In the genomic region with DNA sequence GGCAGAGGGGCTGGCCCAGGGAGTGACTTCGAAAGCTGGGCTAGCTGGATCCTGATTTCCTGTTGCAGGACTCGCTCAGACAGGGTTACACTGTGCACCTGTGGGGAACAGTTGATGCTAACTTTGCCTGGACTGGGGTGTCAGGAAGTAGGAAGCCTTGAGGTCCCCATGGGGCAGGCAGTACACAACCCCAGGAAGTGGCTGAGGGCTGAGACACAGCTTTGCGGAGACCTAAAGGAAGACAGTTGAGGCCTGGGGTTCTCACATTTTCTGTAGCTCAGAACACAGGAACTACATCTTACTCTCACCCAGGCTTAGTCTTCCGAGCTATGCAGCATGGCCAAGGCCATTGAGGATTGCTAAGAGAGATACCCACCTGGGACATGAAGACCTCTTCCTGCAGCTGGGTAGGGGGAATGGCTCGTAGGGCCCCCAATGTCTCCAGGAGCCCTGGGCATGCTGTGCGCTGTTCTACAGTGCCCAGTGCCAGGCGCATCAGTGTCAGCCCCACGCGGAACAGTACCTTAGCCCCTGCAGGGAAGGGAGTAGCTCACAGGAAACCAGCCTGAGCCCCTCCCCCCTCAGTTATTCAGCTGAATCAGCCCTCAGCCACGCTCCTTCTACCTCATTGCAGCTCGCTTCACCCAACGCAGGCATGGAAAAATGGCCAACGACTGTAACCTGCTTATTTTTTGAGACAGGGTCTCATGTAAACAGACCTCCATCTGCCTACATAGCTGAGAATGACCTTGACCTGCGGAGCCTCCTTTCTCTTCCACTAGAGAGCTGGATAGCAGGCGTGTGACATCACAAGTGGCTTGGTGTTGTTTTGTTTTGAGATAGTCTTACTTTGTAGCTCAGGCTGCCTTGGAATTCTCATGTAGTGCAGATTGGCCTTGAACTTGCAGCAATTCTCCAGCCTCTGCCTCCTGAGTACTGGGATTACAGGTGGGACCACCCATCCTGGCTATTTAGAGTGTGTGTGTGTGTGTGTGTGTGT, we compare ENCODE assay signal across 8 mouse cellular contexts. TPM values are rescaled to one million over a fixed set of nuclear protein-coding genes. Genes with fewer than 3 reads are reported as not detected.
DNase-seq lines count a peak whose midpoint lies in the region; ATAC-seq and TF ChIP-seq lines count a peak whose summit lies in the region.

No protein-coding gene starts in this region.

- no peak overlapping the region for H3K9ac ChIP-seq in intestine, postnatal 0 days (ENCODE audit: low read depth, low read length)
- no peak overlapping the region for H3K9ac ChIP-seq in hindbrain, embryonic 11.5 days (ENCODE audit: low read depth, low read length)

- H3K27me3 ChIP-seq in heart, embryonic 10.5 days (ENCODE audit: insufficient read depth, poor library complexity, severe bottlenecking), result 0 out of 2 replicates have a peak, but pooled peaks cover 6% of the 10 kb centered on the region
- no peaks in the 10 kb centered on the region for H3K27me3 ChIP-seq in intestine, postnatal 0 days (replicated peaks; ENCODE audit: control insufficient read depth, insufficient read depth, low read length)
- no peaks in the 10 kb centered on the region for H3K27me3 ChIP-seq in hindbrain, embryonic 11.5 days (ENCODE audit: control insufficient read depth, insufficient read depth, low read length)

- H3K9me3 ChIP-seq in heart, embryonic 10.5 days, result no peaks in the 10 kb centered on the region
- H3K9me3 ChIP-seq in intestine, postnatal 0 days (ENCODE audit: control insufficient read depth), result no peaks in the 10 kb centered on the region
- H3K9me3 ChIP-seq in hindbrain, embryonic 11.5 days (ENCODE audit: control insufficient read depth, low read length), result no peaks in the 10 kb centered on the region

- H3K4me2 ChIP-seq in intestine, postnatal 0 days (replicated peaks; ENCODE audit: low read depth), result no peak overlapping the region
- H3K4me2 ChIP-seq in hindbrain, embryonic 11.5 days (replicated peaks; ENCODE audit: low read depth, low read length), result no peak overlapping the region

- H3K36me3 ChIP-seq in heart, embryonic 10.5 days, result no peaks in the 10 kb centered on the region
- H3K36me3 ChIP-seq in intestine, postnatal 0 days (ENCODE audit: control insufficient read depth, insufficient read depth), result no peaks in the 10 kb centered on the region
- H3K36me3 ChIP-seq in hindbrain, embryonic 11.5 days (ENCODE audit: control insufficient read depth, insufficient read depth, low read length), result no peaks in the 10 kb centered on the region

- ATAC-seq in intestine, postnatal 0 days, result no peak
- no peak for ATAC-seq in hindbrain, embryonic 11.5 days (ENCODE audit: low FRiP score)
- ATAC-seq in cerebellum, adult (ENCODE audit: insufficient number of reproducible peaks, low FRiP score, low TSS enrichment), result no peak

- intact Hi-C loops in heart, postnatal 36 days (cut with DNase I), result no loop called here

- H3K27ac ChIP-seq in heart, embryonic 10.5 days, result peak overlapping the region; percentile 77
- H3K27ac ChIP-seq in intestine, postnatal 0 days (ENCODE audit: low read depth, low read length), result peak overlapping the region; percentile 8; the same call in 1 of the 2 replicates
- no peak overlapping the region for H3K27ac ChIP-seq in hindbrain, embryonic 11.5 days (ENCODE audit: low read depth, low read length)

- DNase-seq in heart, embryonic 10.5 days (ENCODE audit: low spot score), result no peak
- no peak for DNase-seq in heart, postnatal 36 days
- DNase-seq in CD8-positive naive resting alpha-beta T cell, adult 2 months (ENCODE audit: low read depth in 2 of 2, low spot score in 2 of 2), result peak; percentile 65 to 77
- DNase-seq in natural killer cell, adult 2 months (ENCODE audit: low spot score in 2 of 2), result peak; percentile 77
- no peak for DNase-seq in hindbrain, embryonic 11.5 days (ENCODE audit: low spot score)
- no peak for DNase-seq in left cerebral cortex, adult 9 months (ENCODE audit: low spot score in 2 of 2)

- no peak overlapping the region for H3K4me3 ChIP-seq in heart, embryonic 10.5 days
- H3K4me3 ChIP-seq in intestine, postnatal 0 days (ENCODE audit: low read depth, low read length), result no peak overlapping the region
- H3K4me3 ChIP-seq in hindbrain, embryonic 11.5 days (ENCODE audit: low read depth, low read length), result no peak overlapping the region

- WGBS in heart, embryonic 10.5 days, result 45% methylated on average over 15 of the region's 15 CpGs
- WGBS in intestine, postnatal 0 days, result 54% methylated on average over 15 of the region's 15 CpGs
- 59% methylated on average over 15 of the region's 15 CpGs for WGBS in hindbrain, embryonic 11.5 days

- H3K4me1 ChIP-seq in heart, embryonic 10.5 days, result peaks cover 41% of the 10 kb centered on the region
- no peaks in the 10 kb centered on the region for H3K4me1 ChIP-seq in intestine, postnatal 0 days (replicated peaks; ENCODE audit: control insufficient read depth, insufficient read depth, low read length)
- no peaks in the 10 kb centered on the region for H3K4me1 ChIP-seq in hindbrain, embryonic 11.5 days (replicated peaks; ENCODE audit: control insufficient read depth, insufficient read depth, low read length)

- no peak for TF ChIP-seq CTCF in intestine, postnatal 0 days (IDR thresholded peaks at IDR 0.05; ENCODE audit: low read depth)

RNA-seq across cellular contexts. Expression of gene Tbc1d10c, which starts 5.8 kb away (rescaled TPM):
- 0.94 and 1.5 TPM in 2 replicates for polyA plus RNA-seq in heart, embryonic 10.5 days (2016; fragmentation: Nextera tagmentation; extraction: Ambion mirVana)
- total RNA-seq in heart, postnatal 36 days (2021), result 10 to 100 TPM in 1 of 2 experiments, 1 to 10 TPM in 1; 6.6 to 11.1 TPM
- 2.0 and 2.3 TPM in 2 replicates for polyA plus RNA-seq in intestine, postnatal 0 days (2015; fragmentation: Nextera tagmentation; extraction: Ambion mirVana)
- 0.79 and 0.96 TPM in 2 replicates for polyA plus RNA-seq in hindbrain, embryonic 11.5 days (2014; fragmentation: Nextera tagmentation; extraction: Ambion mirVana)

RNA-seq across cellular contexts. Expression of gene Ppp1ca, which starts 6.6 kb away (rescaled TPM):
- polyA plus RNA-seq in heart, embryonic 10.5 days (2016; fragmentation: Nextera tagmentation; extraction: Ambion mirVana), result 876 and 946 TPM in 2 replicates
- total RNA-seq in heart, postnatal 36 days (2021), result 100 to 1,000 TPM; 326 to 332 TPM
- 370 and 382 TPM in 2 replicates for polyA plus RNA-seq in intestine, postnatal 0 days (2015; fragmentation: Nextera tagmentation; extraction: Ambion mirVana)
- 868 and 927 TPM in 2 replicates for polyA plus RNA-seq in hindbrain, embryonic 11.5 days (2014; fragmentation: Nextera tagmentation; extraction: Ambion mirVana)

RNA-seq across cellular contexts. Expression of gene Carns1, which starts 10.0 kb away (rescaled TPM):
- 2.3 and 2.8 TPM in 2 replicates for polyA plus RNA-seq in heart, embryonic 10.5 days (2016; fragmentation: Nextera tagmentation; extraction: Ambion mirVana)
- 10 to 100 TPM; 29.4 to 33.7 TPM for total RNA-seq in heart, postnatal 36 days (2021)
- 0.90 TPM in 2 replicates for polyA plus RNA-seq in intestine, postnatal 0 days (2015; fragmentation: Nextera tagmentation; extraction: Ambion mirVana)
- polyA plus RNA-seq in hindbrain, embryonic 11.5 days (2014; fragmentation: Nextera tagmentation; extraction: Ambion mirVana), result 2.8 and 3.3 TPM in 2 replicates

RNA-seq across cellular contexts. Expression of gene Rad9a, which starts 16.2 kb away (rescaled TPM):
- polyA plus RNA-seq in heart, embryonic 10.5 days (2016; fragmentation: Nextera tagmentation; extraction: Ambion mirVana), result 33.0 and 40.0 TPM in 2 replicates
- total RNA-seq in heart, postnatal 36 days (2021), result 1 to 10 TPM; 5.2 to 5.3 TPM
- 12.3 and 13.5 TPM in 2 replicates for polyA plus RNA-seq in intestine, postnatal 0 days (2015; fragmentation: Nextera tagmentation; extraction: Ambion mirVana)
- polyA plus RNA-seq in hindbrain, embryonic 11.5 days (2014; fragmentation: Nextera tagmentation; extraction: Ambion mirVana), result 41.6 and 42.1 TPM in 2 replicates

RNA-seq across cellular contexts. Expression of gene Rps6kb2, which starts 22.1 kb away (rescaled TPM):
- polyA plus RNA-seq in heart, embryonic 10.5 days (2016; fragmentation: Nextera tagmentation; extraction: Ambion mirVana), result 53.4 and 57.0 TPM in 2 replicates
- total RNA-seq in heart, postnatal 36 days (2021), result 10 to 100 TPM; 16.4 to 18.8 TPM
- polyA plus RNA-seq in intestine, postnatal 0 days (2015; fragmentation: Nextera tagmentation; extraction: Ambion mirVana), result 33.9 and 35.1 TPM in 2 replicates
- polyA plus RNA-seq in hindbrain, embryonic 11.5 days (2014; fragmentation: Nextera tagmentation; extraction: Ambion mirVana), result 42.2 and 45.7 TPM in 2 replicates

Comparison
In these comparisons a context has a peak if more than half of its experiments do, and no peak if none do; other contexts are left out.
1. DNase-seq: peak in CD8-positive naive resting alpha-beta T cell, adult 2 months (2 of 2) and natural killer cell, adult 2 months (2 of 2); none in heart, embryonic 10.5 days (single experiment), heart, postnatal 36 days (0 of 2), hindbrain, embryonic 11.5 days (single experiment) and left cerebral cortex, adult 9 months (0 of 2).